Mouse (Mus musculus) small intestine, adult 2 months (tissue): Measurements from ENCODE around the gene Mef2a. TPM values are rescaled to one million over a fixed set of nuclear protein-coding genes. Genes with fewer than 3 reads are reported as not detected.
"Not testable (repeated sequence)": the region's sequence is repeated elsewhere in the genome, so short reads cannot be mapped to it uniquely, and the experiment has no call there.

Source experiments
- H3K27ac ChIP-seq: fragments of 200-500 bp; 2 replicates; pipeline ENCODE4 v1.5.1; 2012; ENCODE audit warnings: low read depth, low read length, control low read depth, inconsistent platforms; ENCODE audit not compliant: insufficient read depth
- H3K27me3 ChIP-seq: fragments of 200-500 bp; 2 replicates; pipeline ENCODE4 v1.6.1; 2012; ENCODE audit warnings: mild to moderate bottlenecking, moderate library complexity, low read length, inconsistent platforms; ENCODE audit not compliant: control insufficient read depth, insufficient read depth
- H3K36me3 ChIP-seq: fragments of 200-500 bp; 2 replicates; pipeline ENCODE4 v1.6.1; 2012; ENCODE audit warnings: mild to moderate bottlenecking, low read length, control low read depth, inconsistent platforms; ENCODE audit not compliant: control insufficient read depth, insufficient read depth
- H3K4me1 ChIP-seq: fragments of 200-500 bp; 2 replicates; pipeline ENCODE4 v1.6.1; 2012; ENCODE audit warnings: low read length, inconsistent platforms, mixed read lengths; ENCODE audit not compliant: control insufficient read depth, insufficient read depth, insufficient read length
- H3K4me3 ChIP-seq: fragments of 200-500 bp; 2 replicates; pipeline ENCODE4 v1.5.1; 2012; ENCODE audit warnings: low read depth, mild to moderate bottlenecking, control low read depth, inconsistent platforms, low read length, moderate library complexity
- CTCF ChIP-seq: fragments of 200-500 bp; IDR thresholded peaks from 2 replicates; pipeline ENCODE4 v1.5.1; 2012; ENCODE audit warnings: low read depth, mild to moderate bottlenecking, control low read depth, inconsistent platforms, low read length, moderate library complexity, mixed read lengths; ENCODE audit not compliant: insufficient replicate concordance, insufficient read length; ENCODE audit errors: extremely low read depth
- POLR2A ChIP-seq: fragments of 200-500 bp; IDR thresholded peaks from 2 replicates; pipeline ENCODE4 v1.6.1; 2012; ENCODE audit warnings: low read depth, mild to moderate bottlenecking, control low read depth, inconsistent platforms, low read length, moderate library complexity
- WGBS: fragments of 180-500 bp; shearing (Covaris S2); methylation state at CpG from one replicate; pipeline ENCODE4 v1.1.7; 2018; 5-methylcytosine and 5-hydroxymethylcytosine counted together
- polyA plus RNA-seq: library from polyadenylated mRNA; depleted of rRNA; stranded (reverse); fragments of >200 nt; gene quantifications from 2 replicates; pipeline ENCODE4 v1.2.3, GENCODE M21; 2012

Mef2a gene
- polyA plus RNA-seq, 1 experiment, result 16.0 TPM

DNA sequence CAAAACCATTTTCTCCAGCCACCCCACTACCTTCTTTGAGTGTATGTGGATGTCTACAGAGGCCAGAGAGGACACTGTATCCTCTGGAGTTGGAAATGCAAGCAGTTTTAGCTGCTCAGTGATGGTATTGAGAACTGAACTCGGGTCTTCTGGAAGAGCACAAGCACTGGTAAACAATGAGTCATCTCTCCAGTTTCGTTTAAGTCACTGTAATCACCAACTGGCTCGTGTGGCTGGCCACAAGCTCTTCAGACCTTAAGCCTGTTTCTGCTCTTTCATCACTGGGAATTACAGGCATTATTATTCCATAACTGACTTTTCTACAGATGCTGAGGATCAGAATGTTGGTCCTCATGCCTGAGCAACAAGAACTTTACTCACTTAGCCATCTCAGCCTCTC lies 67.7 kb downstream of the Mef2a start:
- H3K27me3 ChIP-seq, result no peaks in the 10 kb centered on the region
- no peaks in the 10 kb centered on the region for H3K4me1 ChIP-seq
- 22% methylated on average over 3 of the region's 3 CpGs for WGBS
- no peak overlapping the region for H3K27ac ChIP-seq
- H3K4me3 ChIP-seq, result no peak overlapping the region
- no peak for TF ChIP-seq POLR2A
- no peak for TF ChIP-seq CTCF
- no peaks in the 10 kb centered on the region for H3K36me3 ChIP-seq

DNA sequence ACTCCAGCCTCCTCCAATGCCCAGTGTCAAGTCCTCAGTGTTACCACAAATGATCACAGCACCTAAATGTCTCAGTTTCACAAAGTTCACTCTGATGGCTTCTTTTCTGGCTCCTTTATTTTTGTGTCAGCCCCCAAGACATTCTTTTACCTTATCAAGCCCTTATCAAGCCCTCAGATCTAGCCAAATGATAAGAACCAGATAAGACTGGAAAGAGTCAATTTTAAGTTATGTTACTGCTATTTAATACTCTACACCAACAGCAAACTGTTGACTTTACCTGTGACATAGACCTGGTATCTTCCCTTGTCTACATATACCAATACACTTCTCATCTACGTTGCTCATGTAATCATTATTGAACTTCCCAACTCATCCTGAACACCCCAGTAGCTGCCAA lies 76.2 kb downstream of the Mef2a start:
- WGBS, result 73% methylated on average over 1 of the region's 1 CpGs
- H3K4me3 ChIP-seq, result no peak overlapping the region
- no peak for TF ChIP-seq CTCF
- TF ChIP-seq POLR2A, result no peak

DNA sequence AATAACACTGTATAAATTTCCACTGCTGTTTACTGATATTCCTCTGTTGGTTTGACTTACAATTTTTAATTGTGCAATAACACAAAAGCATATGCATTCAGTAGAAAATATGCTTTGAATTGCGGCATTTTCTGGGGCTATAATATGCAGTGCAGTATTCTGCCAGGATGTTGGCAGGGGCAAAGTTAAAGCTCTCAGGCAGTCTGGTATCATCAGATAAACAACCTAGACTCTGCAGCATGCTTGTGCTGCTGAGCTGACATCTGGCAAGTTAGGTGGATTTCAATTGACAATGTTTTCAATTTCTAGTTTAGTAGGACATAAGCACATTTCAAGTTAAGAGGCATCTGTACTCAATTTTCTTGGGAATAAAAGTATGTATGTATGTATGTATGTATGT lies 81.3 kb downstream of the Mef2a start:
- no peaks in the 10 kb centered on the region for H3K36me3 ChIP-seq
- TF ChIP-seq POLR2A (no peak), CTCF (no peak)
- no peak overlapping the region for H3K4me3 ChIP-seq
- H3K27me3 ChIP-seq, result no peaks in the 10 kb centered on the region
- 86% methylated on average over 1 of the region's 1 CpGs for WGBS
- no peak overlapping the region for H3K27ac ChIP-seq
- no peaks in the 10 kb centered on the region for H3K4me1 ChIP-seq

More for the DNA sequence above, 76.2 kb downstream of the Mef2a start:
- Histone ChIP-seq H3K36me3 (no peaks in the 10 kb centered on the region), H3K27me3 (no peaks in the 10 kb centered on the region), H3K4me1 (no peaks in the 10 kb centered on the region), H3K27ac (no peak overlapping the region)

DNA sequence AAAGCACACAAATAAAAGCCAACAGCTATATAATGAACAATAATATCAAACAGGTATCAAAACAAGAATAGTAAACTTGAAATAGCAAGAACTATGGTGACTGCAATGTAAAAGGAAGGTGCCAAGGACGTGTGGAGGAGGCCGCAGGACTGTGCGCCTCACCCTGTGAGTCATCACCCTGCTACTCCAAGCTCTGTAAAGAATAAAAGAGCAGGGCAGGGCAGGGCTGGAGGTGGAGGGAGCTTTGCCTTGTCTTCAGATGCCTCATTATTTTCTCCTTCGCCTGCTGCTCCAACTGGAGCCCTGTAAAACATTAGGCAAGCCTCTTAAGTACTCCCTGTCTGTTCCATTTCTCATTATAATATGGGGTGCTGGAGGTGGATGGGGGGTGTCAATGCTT lies 85.2 kb downstream of the Mef2a start:
- Histone ChIP-seq H3K27ac (no peak overlapping the region), H3K27me3 (no peaks in the 10 kb centered on the region), H3K36me3 (0 out of 2 replicates have a peak, but pooled peaks cover 1% of the 10 kb centered on the region), H3K4me1 (no peaks in the 10 kb centered on the region), H3K4me3 (no peak overlapping the region)
- 51% methylated on average over 4 of the region's 4 CpGs for WGBS
- TF ChIP-seq POLR2A (no peak), CTCF (no peak)

DNA sequence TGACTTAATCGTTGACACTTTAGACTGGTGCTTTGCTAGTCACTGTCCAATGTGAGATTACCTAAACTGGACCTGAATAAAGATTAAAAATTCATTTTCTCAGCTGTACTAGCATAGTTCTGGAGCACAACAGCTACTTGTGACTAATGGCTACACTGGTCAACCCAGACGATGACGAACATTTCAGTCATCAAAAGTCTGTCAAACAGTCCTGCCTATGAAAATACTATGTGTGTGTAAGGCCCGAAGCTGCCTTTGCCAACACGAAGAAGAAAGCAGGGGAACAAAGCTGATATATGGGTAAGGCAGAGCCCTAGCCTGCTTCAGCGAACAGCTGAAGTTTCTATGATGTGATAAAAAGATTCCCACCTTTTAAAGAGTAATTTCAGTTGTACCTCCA lies 89.1 kb downstream of the Mef2a start:
- Histone ChIP-seq H3K27ac (no peak overlapping the region), H3K4me1 (no peaks in the 10 kb centered on the region), H3K4me3 (no peak overlapping the region), H3K27me3 (no peaks in the 10 kb centered on the region), H3K36me3 (peaks cover 3% of the 10 kb centered on the region; the same call in 1 of the 2 replicates)
- 92% methylated on average over 6 of the region's 6 CpGs for WGBS
- TF ChIP-seq POLR2A (no peak), CTCF (no peak)

DNA sequence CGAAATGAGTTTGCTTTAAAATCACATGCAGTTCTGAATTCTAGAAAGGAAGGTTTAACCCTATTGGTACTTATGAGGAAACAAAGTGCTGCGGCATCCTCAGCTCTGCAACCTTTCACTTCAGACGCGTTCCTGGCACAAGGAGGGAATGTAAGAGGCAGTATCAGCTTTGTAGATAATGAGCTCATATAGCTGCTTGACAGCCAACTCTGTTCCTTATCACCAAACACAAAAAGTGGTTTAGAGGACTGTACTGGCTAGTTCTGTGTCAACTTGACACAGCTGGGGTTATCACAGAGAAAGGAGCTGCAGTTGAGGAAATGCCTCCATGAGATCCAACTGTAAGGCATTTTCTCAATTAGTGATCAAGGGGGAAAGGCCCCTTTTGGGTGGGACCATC lies 102.2 kb downstream of the Mef2a start:
- not testable (repeated sequence) for H3K27ac ChIP-seq, H3K36me3 ChIP-seq, H3K27me3 ChIP-seq, H3K4me1 ChIP-seq, H3K4me3 ChIP-seq
- WGBS, result 38% methylated on average over 4 of the region's 4 CpGs

DNA sequence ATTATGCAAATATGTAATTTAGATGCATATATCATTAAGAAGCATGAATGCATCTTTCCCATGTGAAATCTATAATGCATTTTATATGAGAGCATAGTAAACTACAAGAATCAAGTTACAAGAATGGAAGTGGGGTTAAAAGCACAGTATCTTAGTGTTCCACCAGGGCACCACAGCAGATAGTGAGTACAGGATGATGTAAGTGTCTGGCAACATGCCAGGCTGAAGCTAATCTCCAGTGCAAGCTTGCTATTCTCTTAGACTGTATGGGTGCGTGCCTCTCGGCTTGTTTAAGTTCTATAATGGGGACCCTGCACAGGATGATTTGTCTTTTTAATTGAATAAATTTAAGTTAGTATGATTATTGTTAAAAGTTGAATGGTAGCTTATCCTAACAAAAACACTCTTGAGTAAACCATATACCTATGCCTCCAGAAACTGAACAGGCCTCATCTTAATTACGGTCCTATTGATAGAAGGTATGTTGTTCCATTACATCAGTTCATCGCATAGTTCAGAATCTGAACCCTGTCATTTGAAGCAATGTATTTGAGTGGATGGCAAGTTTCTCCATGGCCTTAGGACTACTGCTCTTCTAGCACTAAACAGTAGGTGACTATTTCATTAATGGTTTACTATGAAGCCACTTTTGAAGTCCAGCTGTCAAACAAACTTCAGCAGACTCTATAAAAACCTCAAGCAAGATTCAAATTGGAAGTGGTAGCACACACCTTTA lies 112.7 kb downstream of the Mef2a start:
- WGBS, result 37% methylated on average over 4 of the region's 4 CpGs
- no peaks in the 10 kb centered on the region for H3K27me3 ChIP-seq
- TF ChIP-seq CTCF, result no peak
- no peak for TF ChIP-seq POLR2A

More for the DNA sequence above, 112.7 kb downstream of the Mef2a start:
- Histone ChIP-seq H3K36me3 (peaks cover 14% of the 10 kb centered on the region), H3K27ac (no peak overlapping the region), H3K4me1 (no peaks in the 10 kb centered on the region), H3K4me3 (no peak overlapping the region)
